Mouse (Mus musculus) Muller cell, postnatal 12 days (primary cell): ENCODE measurements around the gene Man2b1.
"Not testable (repeated sequence)": the region's sequence is repeated elsewhere in the genome, so short reads cannot be mapped to it uniquely, and the experiment has no call there.

Source experiments
- DNase-seq: peaks from one replicate; pipeline ENCODE4 v3.0.0-alpha.2; 2015; ENCODE audit errors: inconsistent ontology term

The Man2b1 gene

DNA sequence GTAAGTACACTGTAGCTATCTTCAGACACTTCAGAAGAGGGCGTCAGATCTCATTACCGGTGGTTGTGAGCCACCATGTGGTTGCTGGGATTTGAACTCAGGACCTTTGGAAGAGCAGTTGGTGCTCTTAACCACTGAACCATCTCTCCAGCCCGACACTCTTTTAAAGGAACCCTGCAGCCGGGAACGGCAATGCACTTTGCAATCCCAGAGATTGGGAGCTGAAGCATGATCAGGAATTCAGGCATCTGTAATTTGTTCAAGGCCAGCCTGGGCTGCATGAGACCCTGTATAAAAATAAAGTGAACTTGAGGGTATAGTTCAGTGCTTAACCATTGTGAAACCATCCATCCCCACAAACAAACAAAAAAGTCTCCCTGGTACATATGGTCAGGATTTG lies 37.2 kb downstream of the Man2b1 start:
- DNase-seq = not testable (repeated sequence)

DNA sequence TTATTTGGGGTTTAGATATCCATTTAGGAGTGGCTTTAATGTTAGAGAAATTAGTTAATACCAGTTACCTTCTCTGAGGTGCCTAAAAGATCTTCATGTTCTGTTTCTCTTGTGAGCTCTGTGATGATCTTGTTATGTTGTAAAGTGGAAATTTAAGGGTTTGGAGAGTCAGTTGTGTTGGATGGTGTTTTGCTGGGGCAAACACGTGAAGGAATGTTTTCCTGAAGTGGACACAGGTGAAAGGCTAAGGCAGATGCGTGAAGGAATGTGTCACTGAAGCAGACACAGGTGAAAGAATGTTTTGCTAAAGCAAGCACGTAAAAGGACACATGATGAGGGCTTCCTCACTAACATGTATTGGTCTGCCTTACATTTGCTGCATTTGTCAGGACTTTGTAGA lies 39.9 kb downstream of the Man2b1 start, which contains the start of gene Zfp791:
Gene Zfp791, minus strand, starts transcription at position 101 of the 400 bp plus-strand sequence.
- no peak for DNase-seq

DNA sequence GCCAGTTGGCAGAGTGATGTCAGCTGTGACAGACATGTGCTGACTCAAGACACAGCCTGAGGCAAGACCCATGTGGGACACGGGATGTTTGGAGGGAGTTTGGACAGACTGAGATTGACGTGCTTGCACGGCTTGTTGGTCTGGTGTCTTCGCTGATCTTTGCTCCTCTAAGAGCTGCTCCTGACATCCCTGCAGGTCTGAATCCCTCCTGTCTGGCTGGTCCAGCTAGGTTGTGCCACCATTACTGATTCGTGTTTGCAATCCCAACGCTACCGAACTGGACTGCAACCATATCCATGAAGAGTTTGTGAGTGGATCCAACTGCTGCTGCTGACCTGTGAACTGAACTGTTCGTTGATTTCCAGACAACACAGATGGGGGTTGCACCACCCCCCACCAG lies 40.6 kb downstream of the Man2b1 start:
- no peak for DNase-seq

DNA sequence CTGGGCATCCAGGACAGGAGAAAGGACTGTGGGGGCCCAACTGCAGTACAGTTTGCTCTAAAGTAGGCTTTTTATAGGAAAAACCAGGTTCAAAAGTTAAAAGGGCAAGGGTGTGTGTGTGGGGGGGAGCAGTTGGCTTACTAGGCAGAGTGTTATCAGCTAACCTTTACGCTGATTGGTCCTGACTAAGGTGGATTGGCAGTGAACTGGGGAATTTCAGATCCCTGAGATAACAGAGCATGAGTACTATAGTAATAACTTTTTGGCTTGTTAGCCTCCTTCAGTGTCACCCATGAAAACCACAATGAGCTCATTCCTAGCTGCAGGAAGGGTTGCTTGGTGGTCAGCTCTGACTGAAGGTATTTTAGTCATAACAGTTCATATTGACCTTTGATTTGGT lies 49.3 kb downstream of the Man2b1 start:
- no peak for DNase-seq

DNA sequence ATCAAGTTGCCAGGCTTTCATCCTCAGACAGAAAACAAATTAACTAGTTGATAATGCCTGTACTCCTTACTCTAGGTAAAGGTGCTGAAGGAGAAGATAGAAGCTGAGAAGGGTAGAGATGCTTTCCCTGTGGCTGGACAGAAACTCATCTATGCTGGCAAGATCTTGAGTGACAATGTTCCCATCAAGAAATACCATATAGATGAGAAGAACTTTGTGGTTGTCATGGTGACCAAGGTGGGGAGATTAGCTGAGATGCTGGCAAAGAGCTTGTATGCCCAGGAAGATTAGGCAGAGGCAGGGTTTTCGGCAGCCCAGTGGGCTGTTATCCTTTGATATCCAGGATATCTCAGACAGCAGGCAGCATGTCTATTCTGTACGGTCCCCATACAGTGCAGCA lies 52.6 kb downstream of the Man2b1 start:
- not testable (repeated sequence) for DNase-seq

DNA sequence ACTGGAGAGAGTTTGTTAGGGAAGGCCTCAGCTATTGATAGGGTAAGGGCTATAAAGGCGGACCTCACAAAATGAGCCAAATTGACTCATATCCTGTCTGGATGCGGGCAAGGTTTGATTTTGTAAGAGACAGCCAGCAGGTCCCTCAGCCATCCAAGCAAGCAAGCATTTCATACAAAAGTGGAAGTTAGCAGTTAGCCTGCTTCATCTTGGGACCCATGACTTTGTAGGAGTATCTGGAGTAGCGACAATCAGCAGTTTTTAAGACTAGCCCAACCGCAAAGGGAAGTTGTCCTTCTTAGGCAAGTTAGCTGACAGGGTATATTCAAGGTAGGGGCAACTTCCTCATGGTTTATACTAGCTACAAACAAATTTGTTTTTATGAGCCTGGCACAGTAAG lies 59.4 kb downstream of the Man2b1 start:
- no peak for DNase-seq
